Mouse (Mus musculus): Measurements from ENCODE around the gene Trpm5. TPM values are rescaled to one million over a fixed set of nuclear protein-coding genes. Genes with fewer than 3 reads are reported as not detected.

Trpm5 gene
- polyA plus RNA-seq, 1 experiment from 2014 or later: 0.64 TPM

GRCm38 (mm10) chr7:143093847-143094246, 595 bp downstream of the Trpm5 start:
- no peaks in the 10 kb centered on the region for H3K9me3 ChIP-seq (ENCODE audit: control insufficient read depth, low read length)
- DNase-seq (ENCODE audit: low spot score): no peak
- no peak overlapping the region for H3K4me3 ChIP-seq (ENCODE audit: low read depth, low read length)
- H3K4me2 ChIP-seq (ENCODE audit: low read depth, low read length, severe bottlenecking): no peak overlapping the region
- no peaks in the 10 kb centered on the region for H3K36me3 ChIP-seq (ENCODE audit: control insufficient read depth, insufficient read depth, low read length)
- no peaks in the 10 kb centered on the region for H3K27me3 ChIP-seq (ENCODE audit: control insufficient read depth, insufficient read depth, low read length)
- no peak overlapping the region for H3K27ac ChIP-seq (ENCODE audit: low read depth, low read length)
- WGBS: 75% methylated on average over 3 of the region's 3 CpGs
- no peaks in the 10 kb centered on the region for H3K4me1 ChIP-seq (replicated peaks; ENCODE audit: control insufficient read depth, insufficient read depth, low read length)
- H3K9ac ChIP-seq (ENCODE audit: low read length): no peak overlapping the region
- ATAC-seq (replicated peaks; ENCODE audit: low FRiP score): no peak

- H3K27me3 ChIP-seq (ENCODE audit: control insufficient read depth, insufficient read depth, low read length): no peaks in the 10 kb centered on the region
- 48% methylated on average over 4 of the region's 4 CpGs for WGBS
- H3K9me3 ChIP-seq (ENCODE audit: control insufficient read depth, low read length): no peaks in the 10 kb centered on the region
- no peaks in the 10 kb centered on the region for H3K4me1 ChIP-seq (replicated peaks; ENCODE audit: control insufficient read depth, insufficient read depth, low read length)
- no peak overlapping the region for H3K27ac ChIP-seq (ENCODE audit: low read depth, low read length)
- no peak overlapping the region for H3K4me3 ChIP-seq (ENCODE audit: low read depth, low read length)
- 0 out of 2 replicates have a peak, but pooled peaks have one; percentile 12 for ATAC-seq (replicated peaks; ENCODE audit: low FRiP score)
- H3K9ac ChIP-seq (ENCODE audit: low read length): no peak overlapping the region
- H3K36me3 ChIP-seq (ENCODE audit: control insufficient read depth, insufficient read depth, low read length): no peaks in the 10 kb centered on the region
- H3K4me2 ChIP-seq (ENCODE audit: low read depth, low read length, severe bottlenecking): no peak overlapping the region
- peak; percentile 70 for DNase-seq (ENCODE audit: low spot score)
Observed at GRCm38 (mm10) chr7:143087070-143087579, 7.3 kb downstream of the Trpm5 start.

GRCm38 (mm10) chr7:143086366-143086765, 8.1 kb downstream of the Trpm5 start:
- Histone ChIP-seq H3K36me3 (ENCODE audit: control insufficient read depth, insufficient read depth, low read length) (no peaks in the 10 kb centered on the region), H3K9me3 (ENCODE audit: control insufficient read depth, low read length) (no peaks in the 10 kb centered on the region), H3K4me1 (replicated peaks; ENCODE audit: control insufficient read depth, insufficient read depth, low read length) (no peaks in the 10 kb centered on the region), H3K27ac (ENCODE audit: low read depth, low read length) (no peak overlapping the region), H3K9ac (ENCODE audit: low read length) (no peak overlapping the region), H3K27me3 (ENCODE audit: control insufficient read depth, insufficient read depth, low read length) (no peaks in the 10 kb centered on the region), H3K4me2 (ENCODE audit: low read depth, low read length, severe bottlenecking) (no peak overlapping the region), H3K4me3 (ENCODE audit: low read depth, low read length) (no peak overlapping the region)
- ATAC-seq (replicated peaks; ENCODE audit: low FRiP score): no peak
- 50% methylated on average over 2 of the region's 2 CpGs for WGBS
- no peak for DNase-seq (ENCODE audit: low spot score)

- 78% methylated on average over 2 of the region's 2 CpGs for WGBS
- H3K27me3 ChIP-seq (ENCODE audit: control insufficient read depth, insufficient read depth, low read length): no peaks in the 10 kb centered on the region
- ATAC-seq (replicated peaks; ENCODE audit: low FRiP score) (no peak), DNase-seq (ENCODE audit: low spot score) (no peak)
- no peak overlapping the region for H3K4me2 ChIP-seq (ENCODE audit: low read depth, low read length, severe bottlenecking)
- H3K4me1 ChIP-seq (replicated peaks; ENCODE audit: control insufficient read depth, insufficient read depth, low read length): no peaks in the 10 kb centered on the region
- H3K36me3 ChIP-seq (ENCODE audit: control insufficient read depth, insufficient read depth, low read length): no peaks in the 10 kb centered on the region
- H3K9me3 ChIP-seq (ENCODE audit: control insufficient read depth, low read length): no peaks in the 10 kb centered on the region
- H3K27ac ChIP-seq (ENCODE audit: low read depth, low read length): no peak overlapping the region
- no peak overlapping the region for H3K9ac ChIP-seq (ENCODE audit: low read length)
- no peak overlapping the region for H3K4me3 ChIP-seq (ENCODE audit: low read depth, low read length)
Observed at GRCm38 (mm10) chr7:143083708-143084107, 10.7 kb downstream of the Trpm5 start.

GRCm38 (mm10) chr7:143082024-143082423, 12.4 kb downstream of the Trpm5 start:
- no peak overlapping the region for H3K27ac ChIP-seq (ENCODE audit: low read depth, low read length)
- 72% methylated on average over 6 of the region's 6 CpGs for WGBS
- H3K4me1 ChIP-seq (replicated peaks; ENCODE audit: control insufficient read depth, insufficient read depth, low read length): no peaks in the 10 kb centered on the region
- DNase-seq (ENCODE audit: low spot score) (no peak), ATAC-seq (replicated peaks; ENCODE audit: low FRiP score) (no peak)
- H3K27me3 ChIP-seq (ENCODE audit: control insufficient read depth, insufficient read depth, low read length): no peaks in the 10 kb centered on the region
- H3K36me3 ChIP-seq (ENCODE audit: control insufficient read depth, insufficient read depth, low read length): no peaks in the 10 kb centered on the region
- H3K4me3 ChIP-seq (ENCODE audit: low read depth, low read length): no peak overlapping the region
- H3K9me3 ChIP-seq (ENCODE audit: control insufficient read depth, low read length): no peaks in the 10 kb centered on the region
- no peak overlapping the region for H3K4me2 ChIP-seq (ENCODE audit: low read depth, low read length, severe bottlenecking)
- H3K9ac ChIP-seq (ENCODE audit: low read length): no peak overlapping the region

- WGBS: 81% methylated on average over 2 of the region's 2 CpGs
Observed at GRCm38 (mm10) chr7:143077351-143077750, 17.1 kb downstream of the Trpm5 start.

GRCm38 (mm10) chr7:143075394-143075793, 19.0 kb downstream of the Trpm5 start:
- H3K4me3 ChIP-seq (ENCODE audit: low read depth, low read length): no peak overlapping the region
- H3K4me1 ChIP-seq (replicated peaks; ENCODE audit: control insufficient read depth, insufficient read depth, low read length): peaks cover 5% of the 10 kb centered on the region; the same call in 1 of the 2 replicates
- no peak overlapping the region for H3K4me2 ChIP-seq (ENCODE audit: low read depth, low read length, severe bottlenecking)
- DNase-seq (ENCODE audit: low spot score) (no peak), ATAC-seq (replicated peaks; ENCODE audit: low FRiP score) (no peak)
- H3K36me3 ChIP-seq (ENCODE audit: control insufficient read depth, insufficient read depth, low read length): no peaks in the 10 kb centered on the region
- no peaks in the 10 kb centered on the region for H3K27me3 ChIP-seq (ENCODE audit: control insufficient read depth, insufficient read depth, low read length)
- 79% methylated on average over 5 of the region's 5 CpGs for WGBS
- no peak overlapping the region for H3K9ac ChIP-seq (ENCODE audit: low read length)
- no peaks in the 10 kb centered on the region for H3K9me3 ChIP-seq (ENCODE audit: control insufficient read depth, low read length)
- H3K27ac ChIP-seq (ENCODE audit: low read depth, low read length): no peak overlapping the region

More at GRCm38 (mm10) chr7:143077351-143077750, 17.1 kb downstream of the Trpm5 start:
- no peak for ATAC-seq (replicated peaks; ENCODE audit: low FRiP score)
- Histone ChIP-seq H3K4me2 (ENCODE audit: low read depth, low read length, severe bottlenecking) (no peak overlapping the region), H3K36me3 (ENCODE audit: control insufficient read depth, insufficient read depth, low read length) (no peaks in the 10 kb centered on the region), H3K9ac (ENCODE audit: low read length) (no peak overlapping the region), H3K27ac (ENCODE audit: low read depth, low read length) (no peak overlapping the region), H3K9me3 (ENCODE audit: control insufficient read depth, low read length) (no peaks in the 10 kb centered on the region), H3K4me3 (ENCODE audit: low read depth, low read length) (no peak overlapping the region), H3K27me3 (ENCODE audit: control insufficient read depth, insufficient read depth, low read length) (no peaks in the 10 kb centered on the region), H3K4me1 (replicated peaks; ENCODE audit: control insufficient read depth, insufficient read depth, low read length) (no peaks in the 10 kb centered on the region)
- DNase-seq (ENCODE audit: low spot score): no peak

GRCm38 (mm10) chr7:143073086-143073485, 21.4 kb downstream of the Trpm5 start:
- peaks cover 10% of the 10 kb centered on the region; the same call in 1 of the 2 replicates for H3K4me1 ChIP-seq (replicated peaks; ENCODE audit: control insufficient read depth, insufficient read depth, low read length)
- H3K4me3 ChIP-seq (ENCODE audit: low read depth, low read length): no peak overlapping the region
- no peaks in the 10 kb centered on the region for H3K9me3 ChIP-seq (ENCODE audit: control insufficient read depth, low read length)
- ATAC-seq (replicated peaks; ENCODE audit: low FRiP score): no peak
- H3K27me3 ChIP-seq (ENCODE audit: control insufficient read depth, insufficient read depth, low read length): no peaks in the 10 kb centered on the region
- no peak overlapping the region for H3K9ac ChIP-seq (ENCODE audit: low read length)
- 76% methylated on average over 1 of the region's 1 CpGs for WGBS
- H3K27ac ChIP-seq (ENCODE audit: low read depth, low read length): no peak overlapping the region
- no peaks in the 10 kb centered on the region for H3K36me3 ChIP-seq (ENCODE audit: control insufficient read depth, insufficient read depth, low read length)
- no peak overlapping the region for H3K4me2 ChIP-seq (ENCODE audit: low read depth, low read length, severe bottlenecking)
- DNase-seq (ENCODE audit: low spot score): peak; percentile 71

- WGBS: 83% methylated on average over 5 of the region's 5 CpGs
Observed at GRCm38 (mm10) chr7:143072605-143073004, 21.8 kb downstream of the Trpm5 start.

More at GRCm38 (mm10) chr7:143072605-143073004, 21.8 kb downstream of the Trpm5 start:
- Histone ChIP-seq H3K4me3 (ENCODE audit: low read depth, low read length) (no peak overlapping the region), H3K9me3 (ENCODE audit: control insufficient read depth, low read length) (no peaks in the 10 kb centered on the region), H3K27me3 (ENCODE audit: control insufficient read depth, insufficient read depth, low read length) (no peaks in the 10 kb centered on the region), H3K36me3 (ENCODE audit: control insufficient read depth, insufficient read depth, low read length) (no peaks in the 10 kb centered on the region), H3K4me2 (ENCODE audit: low read depth, low read length, severe bottlenecking) (no peak overlapping the region), H3K9ac (ENCODE audit: low read length) (no peak overlapping the region), H3K4me1 (replicated peaks; ENCODE audit: control insufficient read depth, insufficient read depth, low read length) (peaks cover 10% of the 10 kb centered on the region; the same call in 1 of the 2 replicates), H3K27ac (ENCODE audit: low read depth, low read length) (no peak overlapping the region)
- ATAC-seq (replicated peaks; ENCODE audit: low FRiP score) (no peak), DNase-seq (ENCODE audit: low spot score) (no peak)
